Mouse (Mus musculus): ENCODE data around the gene Sh2d6. TPM values are rescaled to one million over a fixed set of nuclear protein-coding genes. Genes with fewer than 3 reads are reported as not detected.
A peak's percentile ranks its signal among the peaks of the same experiment; 100 is the strongest.
"Not testable (repeated sequence)": the region's sequence is repeated elsewhere in the genome, so short reads cannot be mapped to it uniquely, and the experiment has no call there.

Sh2d6 gene
- total and polyA plus RNA-seq, 3 experiments, result 0.21 TPM; not detected in 2

- DNase-seq, result no peak
- H3K4me3 ChIP-seq, result no peak overlapping the region
- H3K27ac ChIP-seq, result no peak overlapping the region
- TF ChIP-seq EP300 (IDR thresholded peaks at IDR 0.05; ENCODE audit: insufficient read depth, low read depth, low read length) (no peak), POLR2A (IDR thresholded peaks at IDR 0.05; ENCODE audit: insufficient read depth, low read depth, low read length) (no peak)
- 75% methylated on average over 12 of the region's 12 CpGs for WGBS
- peaks cover 2% of the 10 kb centered on the region for H3K4me1 ChIP-seq (ENCODE audit: control insufficient read depth, insufficient read depth, low read length)
- H3K9ac ChIP-seq (ENCODE audit: low read depth, low read length), result no peak overlapping the region
- H3K36me3 ChIP-seq (ENCODE audit: control insufficient read depth, insufficient read depth, low read length), result no peaks in the 10 kb centered on the region
- intact Hi-C loops (cut with DNase I), result no loop called here
- H3K79me2 ChIP-seq (replicated peaks; ENCODE audit: control insufficient read depth, insufficient read depth, low read length), result no peaks in the 10 kb centered on the region
- no peaks in the 10 kb centered on the region for H3K27me3 ChIP-seq (ENCODE audit: control insufficient read depth, insufficient read depth, low read length)
Measured at GRCm38 (mm10) chr6:72543265-72543850, 21.9 kb upstream of the Sh2d6 start.

GRCm38 (mm10) chr6:72538562-72539031 lies 17.1 kb upstream of the Sh2d6 start:
- intact Hi-C loops (cut with DNase I), result no loop called here
- WGBS, result 3% methylated on average over 16 of the region's 16 CpGs
- H3K79me2 ChIP-seq (replicated peaks; ENCODE audit: control insufficient read depth, insufficient read depth, low read length), result no peaks in the 10 kb centered on the region
- peak overlapping the region; percentile 62 for H3K27ac ChIP-seq
- H3K27me3 ChIP-seq (ENCODE audit: control insufficient read depth, insufficient read depth, low read length), result no peaks in the 10 kb centered on the region
- no peaks in the 10 kb centered on the region for H3K36me3 ChIP-seq (ENCODE audit: control insufficient read depth, insufficient read depth, low read length)
- peak overlapping the region; percentile 75 for H3K9ac ChIP-seq (ENCODE audit: low read depth, low read length)
- TF ChIP-seq CTCF (IDR thresholded peaks at IDR 0.05) (peak; percentile 32; the same call in 1 of the 2 replicates), EP300 (IDR thresholded peaks at IDR 0.05; ENCODE audit: insufficient read depth, low read depth, low read length) (peak; percentile 60; the same call in 1 of the 2 replicates), POLR2A (IDR thresholded peaks at IDR 0.05; ENCODE audit: insufficient read depth, low read depth, low read length) (peak; percentile 82)
- peaks cover 2% of the 10 kb centered on the region for H3K4me1 ChIP-seq (ENCODE audit: control insufficient read depth, insufficient read depth, low read length)
- peak overlapping the region; percentile 51 for H3K4me3 ChIP-seq
- DNase-seq, result peak; percentile 83 to 90

GRCm38 (mm10) chr6:72537998-72538500 lies 16.5 kb upstream of the Sh2d6 start:
- DNase-seq, result no peak
- TF ChIP-seq POLR2A (IDR thresholded peaks at IDR 0.05; ENCODE audit: insufficient read depth, low read depth, low read length), result no peak
- H3K4me1 ChIP-seq (ENCODE audit: control insufficient read depth, insufficient read depth, low read length), result peaks cover 2% of the 10 kb centered on the region
- H3K27me3 ChIP-seq (ENCODE audit: control insufficient read depth, insufficient read depth, low read length), result no peaks in the 10 kb centered on the region
- intact Hi-C loops (cut with DNase I), result no loop called here
- H3K36me3 ChIP-seq (ENCODE audit: control insufficient read depth, insufficient read depth, low read length), result no peaks in the 10 kb centered on the region
- H3K9ac ChIP-seq (ENCODE audit: low read depth, low read length), result peak overlapping the region; percentile 75
- H3K27ac ChIP-seq, result peak overlapping the region; percentile 62; the same call in 1 of the 2 replicates
- 63% methylated on average over 10 of the region's 10 CpGs for WGBS
- no peaks in the 10 kb centered on the region for H3K79me2 ChIP-seq (replicated peaks; ENCODE audit: control insufficient read depth, insufficient read depth, low read length)
- peak overlapping the region; percentile 51; the same call in 1 of the 2 replicates for H3K4me3 ChIP-seq

- WGBS, result 1% methylated on average over 9 of the region's 9 CpGs
- Histone ChIP-seq H3K27ac (peak overlapping the region; percentile 60; the same call in 1 of the 2 replicates), H3K4me3 (no peak overlapping the region), H3K4me1 (ENCODE audit: control insufficient read depth, insufficient read depth, low read length) (peaks cover 2% of the 10 kb centered on the region), H3K79me2 (replicated peaks; ENCODE audit: control insufficient read depth, insufficient read depth, low read length) (no peaks in the 10 kb centered on the region), H3K36me3 (ENCODE audit: control insufficient read depth, insufficient read depth, low read length) (no peaks in the 10 kb centered on the region), H3K27me3 (ENCODE audit: control insufficient read depth, insufficient read depth, low read length) (no peaks in the 10 kb centered on the region), H3K9ac (ENCODE audit: low read depth, low read length) (no peak overlapping the region)
- peak; percentile 79 to 88 for DNase-seq
- intact Hi-C loops (cut with DNase I), result loop anchor here (1.0 kb wide), 1 partner anchor 31 kb away; no protein-coding TSS in a partner anchor
- no peak for TF ChIP-seq POLR2A (IDR thresholded peaks at IDR 0.05; ENCODE audit: insufficient read depth, low read depth, low read length)
- peak; percentile 87; the same call in 1 of the 2 replicates for TF ChIP-seq EP300 (IDR thresholded peaks at IDR 0.05; ENCODE audit: insufficient read depth, low read depth, low read length)
- peak; percentile 95 for TF ChIP-seq CTCF (IDR thresholded peaks at IDR 0.05)
Measured at GRCm38 (mm10) chr6:72535165-72535564, 13.7 kb upstream of the Sh2d6 start.

- intact Hi-C loops (cut with DNase I), result loop anchor here (1.0 kb wide), 1 partner anchor 106 kb away; no protein-coding TSS in a partner anchor
- Histone ChIP-seq H3K27me3 (ENCODE audit: control insufficient read depth, insufficient read depth, low read length) (no peaks in the 10 kb centered on the region), H3K36me3 (ENCODE audit: control insufficient read depth, insufficient read depth, low read length) (no peaks in the 10 kb centered on the region), H3K4me3 (no peak overlapping the region), H3K79me2 (replicated peaks; ENCODE audit: control insufficient read depth, insufficient read depth, low read length) (no peaks in the 10 kb centered on the region), H3K9ac (ENCODE audit: low read depth, low read length) (no peak overlapping the region), H3K4me1 (ENCODE audit: control insufficient read depth, insufficient read depth, low read length) (peaks cover 2% of the 10 kb centered on the region), H3K27ac (no peak overlapping the region)
- WGBS, result 39% methylated on average over 9 of the region's 9 CpGs
- TF ChIP-seq CTCF (IDR thresholded peaks at IDR 0.05) (peak; percentile 99), POLR2A (IDR thresholded peaks at IDR 0.05; ENCODE audit: insufficient read depth, low read depth, low read length) (no peak), EP300 (IDR thresholded peaks at IDR 0.05; ENCODE audit: insufficient read depth, low read depth, low read length) (peak; percentile 89)
- peak; percentile 58 to 74 for DNase-seq
Measured at GRCm38 (mm10) chr6:72534035-72534809, 12.7 kb upstream of the Sh2d6 start.

- not testable (repeated sequence) for H3K9ac ChIP-seq (ENCODE audit: low read depth, low read length)
Measured at GRCm38 (mm10) chr6:72533555-72533954, 12.0 kb upstream of the Sh2d6 start.

More at GRCm38 (mm10) chr6:72533555-72533954, 12.0 kb upstream of the Sh2d6 start:
- H3K79me2 ChIP-seq (replicated peaks; ENCODE audit: control insufficient read depth, insufficient read depth, low read length); H3K36me3 ChIP-seq (ENCODE audit: control insufficient read depth, insufficient read depth, low read length); H3K4me3 ChIP-seq; DNase-seq; H3K27ac ChIP-seq; H3K4me1 ChIP-seq (ENCODE audit: control insufficient read depth, insufficient read depth, low read length); H3K27me3 ChIP-seq (ENCODE audit: control insufficient read depth, insufficient read depth, low read length); intact Hi-C loops (cut with DNase I): not testable (repeated sequence)
- WGBS, result 8% methylated on average over 1 of the region's 1 CpGs
